Comparison of ENCODE assay signal across 22 mouse cellular contexts in genomic region chr15:94835634-94836033, GRCm38 (mm10).
"Had no signal": no experiment of that assay in that cellular context is flagged by ENCODE, and none has a peak within 500 bp of the region (broad histone marks: within the 10 kb centered on the region; RNA-seq: fewer than 3 reads in every experiment).

No protein-coding gene starts in this region.

- H3K9ac ChIP-seq: kidney, embryonic 15.5 days; liver, embryonic 13.5 days; lung, embryonic 15.5 days; neural tube, embryonic 12.5 days; neural tube, embryonic 15.5 days; stomach, embryonic 15.5 days had no signal

- H3K9me3 ChIP-seq: kidney, embryonic 15.5 days; lung, embryonic 15.5 days; midbrain, embryonic 10.5 days; neural tube, embryonic 12.5 days; neural tube, embryonic 15.5 days; stomach, embryonic 15.5 days had no signal

- ATAC-seq: intestine, embryonic 16.5 days had no signal

- DNase-seq: kidney, adult 2 months; kidney, postnatal 14 days; kidney, postnatal 4 days; layer of hippocampus, postnatal 36 days; liver, embryonic 13.5 days; lung, postnatal 10 days; lung, postnatal 36 days; midbrain, embryonic 14.5 days; right cerebral cortex, adult 18-20 months; right cerebral cortex, postnatal 14 days; right cerebral cortex, postnatal 4 days; thymus, adult 18-20 months; thymus, postnatal 36 days had no signal

- H3K36me3 ChIP-seq: kidney, embryonic 15.5 days; liver, embryonic 13.5 days; lung, embryonic 15.5 days; midbrain, embryonic 10.5 days; neural tube, embryonic 12.5 days; neural tube, embryonic 15.5 days; stomach, embryonic 15.5 days had no signal

- H3K4me2 ChIP-seq: kidney, embryonic 15.5 days; liver, embryonic 13.5 days; lung, embryonic 15.5 days; neural tube, embryonic 12.5 days; neural tube, embryonic 15.5 days; stomach, embryonic 15.5 days had no signal

- H3K4me1 ChIP-seq: kidney, embryonic 15.5 days; liver, embryonic 13.5 days; lung, embryonic 15.5 days; megakaryocyte, embryonic 14.5 days; midbrain, embryonic 10.5 days; neural tube, embryonic 12.5 days; neural tube, embryonic 15.5 days; stomach, embryonic 15.5 days had no signal

- H3K27ac ChIP-seq: kidney, embryonic 15.5 days; left cerebral cortex, adult 2 months; liver, embryonic 13.5 days; lung, embryonic 15.5 days; midbrain, embryonic 10.5 days; neural tube, embryonic 12.5 days; neural tube, embryonic 15.5 days; stomach, embryonic 15.5 days had no signal

- H3K4me3 ChIP-seq: kidney, embryonic 15.5 days; left cerebral cortex, adult 2 months; liver, embryonic 13.5 days; lung, embryonic 15.5 days; megakaryocyte, embryonic 14.5 days; midbrain, embryonic 10.5 days; neural tube, embryonic 12.5 days; neural tube, embryonic 15.5 days; stomach, embryonic 15.5 days had no signal

- H3K27me3 ChIP-seq: kidney, embryonic 15.5 days; liver, embryonic 13.5 days; lung, embryonic 15.5 days; megakaryocyte, embryonic 14.5 days; neural tube, embryonic 12.5 days; neural tube, embryonic 15.5 days; stomach, embryonic 15.5 days had no signal
